Mouse (Mus musculus) adrenal gland, postnatal 14 days (tissue): ENCODE results near the gene Flcn. TPM values are rescaled to one million over a fixed set of nuclear protein-coding genes. Genes with fewer than 3 reads are reported as not detected.
A peak's percentile ranks its signal among the peaks of the same experiment; 100 is the strongest.

Source experiments
- DNase-seq: peaks from one replicate; pipeline ENCODE4 v3.0.0; 2021; ENCODE audit warnings: mixed read lengths
- total RNA-seq: library from RNA; stranded (reverse); gene quantifications from 2 replicates; pipeline ENCODE4 v1.2.3, GENCODE M21; 2021

The Flcn gene
- total RNA-seq, 1 experiment from 2014 or later, result 57.3 TPM

DNA sequence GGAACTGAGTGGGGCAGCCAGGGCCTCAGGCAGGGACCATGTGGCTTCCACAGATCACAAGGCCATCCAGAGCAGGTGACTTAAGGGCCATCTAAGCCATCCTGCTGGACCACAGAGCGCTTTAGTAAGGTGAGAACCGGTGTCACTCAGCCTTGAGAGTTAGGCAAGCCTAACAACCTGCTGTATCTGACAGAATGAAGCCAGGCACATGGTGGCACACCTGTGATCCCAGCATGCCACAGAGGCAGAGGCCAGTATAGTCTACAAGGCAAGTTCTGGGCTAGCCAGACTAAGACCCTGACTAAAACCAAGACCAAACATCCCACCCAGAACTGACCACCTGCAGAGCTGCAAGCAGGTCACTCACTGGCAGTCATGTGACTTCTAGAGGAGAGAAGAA is 4.2 kb downstream of the Flcn start:
- no peak for DNase-seq

DNA sequence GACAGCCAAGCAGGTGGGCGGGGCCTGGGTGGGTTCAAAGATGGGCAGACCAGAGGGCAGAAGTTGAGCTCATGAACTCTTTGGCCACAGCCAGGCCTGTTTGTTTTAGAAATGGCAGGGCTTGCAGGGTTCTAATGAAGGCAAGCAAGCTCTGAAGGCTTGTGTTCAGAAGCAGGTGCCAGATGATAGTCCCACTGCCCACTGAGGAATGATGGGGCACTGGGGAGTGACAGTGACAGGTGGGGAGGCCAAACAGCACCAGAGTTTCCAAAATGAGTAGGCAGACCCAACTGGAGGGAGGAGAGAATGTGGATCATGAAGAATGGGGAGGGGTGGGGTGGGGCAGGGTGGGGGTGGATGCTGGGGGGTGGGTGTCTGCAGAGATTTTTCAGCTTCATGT is 4.6 kb downstream of the Flcn start:
- DNase-seq, result no peak

DNA sequence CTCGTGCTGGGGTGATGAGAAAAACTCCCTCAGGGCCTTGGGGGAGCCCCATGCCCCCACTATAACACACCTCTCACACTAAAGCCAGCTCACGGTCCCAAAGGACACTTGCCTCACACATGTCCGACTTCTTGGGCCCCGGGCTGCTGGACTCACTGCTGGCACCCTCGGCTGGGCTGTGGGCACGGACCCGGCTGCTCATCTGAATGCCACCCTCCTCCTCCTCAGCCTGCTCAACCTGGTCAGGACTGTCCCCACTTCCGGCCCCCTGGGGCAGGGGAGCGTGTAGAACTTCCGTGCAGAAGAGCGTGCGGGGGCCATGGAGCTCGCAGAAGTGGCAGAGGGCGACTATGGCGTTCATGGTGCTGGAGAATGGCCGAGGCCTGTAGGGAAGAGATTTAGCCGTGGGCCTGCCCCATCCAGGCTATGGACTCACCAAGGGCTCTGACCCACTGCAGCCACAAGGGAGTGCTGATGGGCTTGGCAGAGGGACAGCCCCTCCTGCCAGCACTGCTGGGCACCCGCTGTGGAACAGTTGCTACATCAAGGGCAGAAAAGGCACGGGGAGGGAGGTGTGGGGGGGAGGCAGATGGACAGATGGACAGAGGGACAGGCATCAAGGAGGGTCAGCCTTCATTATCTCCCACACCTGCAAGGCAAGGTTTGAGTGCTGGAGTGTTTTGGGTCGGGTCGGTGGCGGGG is 5.3 kb downstream of the Flcn start:
- DNase-seq, result peak; percentile 80

DNA sequence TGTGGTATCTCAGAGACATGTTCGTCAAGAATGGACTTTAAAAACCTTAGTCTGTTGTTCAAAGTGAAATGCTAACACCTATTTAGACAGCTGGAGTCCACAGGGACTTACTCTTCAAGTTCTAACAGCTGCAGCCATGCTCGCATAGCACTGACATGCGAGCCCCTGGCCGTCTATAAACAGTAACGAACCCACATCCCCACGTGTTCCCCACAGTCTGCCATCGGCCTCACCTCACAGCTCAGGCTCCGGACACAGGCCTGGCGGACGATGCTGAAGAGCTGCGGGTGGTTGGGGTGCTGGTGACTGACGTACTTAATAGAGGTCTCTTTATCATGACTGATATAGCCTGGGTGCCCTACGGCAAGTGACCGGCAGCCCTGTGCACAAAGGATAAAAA is 6.3 kb downstream of the Flcn start:
- no peak for DNase-seq

DNA sequence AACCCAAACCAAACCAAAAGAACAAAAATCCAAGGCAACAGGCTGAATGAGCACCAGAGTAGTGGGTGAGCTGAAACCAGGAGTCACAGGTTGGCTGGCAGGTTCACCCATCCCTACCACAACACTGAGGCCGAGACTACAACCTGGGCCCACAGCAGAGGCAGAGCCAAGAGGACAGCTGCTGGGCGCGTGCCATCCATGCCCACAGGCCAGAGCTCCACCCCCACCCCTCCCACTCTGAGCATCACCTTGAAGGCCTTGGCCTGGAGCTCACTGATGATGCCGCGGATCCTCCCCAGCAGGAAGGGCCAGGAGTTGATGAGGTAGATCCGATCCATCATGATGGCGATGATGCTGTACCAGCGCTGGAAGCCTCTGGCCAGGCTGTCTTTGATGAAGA is 7.9 kb downstream of the Flcn start:
- DNase-seq, result no peak

DNA sequence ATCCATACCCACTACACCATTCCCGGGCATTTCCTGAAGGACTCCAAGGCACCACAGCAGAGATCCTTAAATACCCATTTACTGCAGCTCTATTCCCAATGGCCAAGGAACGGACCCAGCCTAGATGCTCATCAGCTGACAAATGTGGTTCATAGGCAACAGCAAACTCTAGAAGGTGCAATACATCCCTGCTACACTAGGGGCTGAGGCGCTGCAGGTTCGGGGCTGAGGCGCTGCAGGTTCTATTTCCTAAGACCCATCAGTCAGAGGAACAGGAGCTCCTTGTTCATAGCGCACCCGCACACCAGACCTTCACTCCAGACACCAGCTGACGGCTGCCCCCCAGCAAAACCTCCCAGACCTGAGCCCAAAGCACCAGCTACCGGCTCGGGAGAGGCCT is 9.4 kb downstream of the Flcn start:
- DNase-seq, result no peak

DNA sequence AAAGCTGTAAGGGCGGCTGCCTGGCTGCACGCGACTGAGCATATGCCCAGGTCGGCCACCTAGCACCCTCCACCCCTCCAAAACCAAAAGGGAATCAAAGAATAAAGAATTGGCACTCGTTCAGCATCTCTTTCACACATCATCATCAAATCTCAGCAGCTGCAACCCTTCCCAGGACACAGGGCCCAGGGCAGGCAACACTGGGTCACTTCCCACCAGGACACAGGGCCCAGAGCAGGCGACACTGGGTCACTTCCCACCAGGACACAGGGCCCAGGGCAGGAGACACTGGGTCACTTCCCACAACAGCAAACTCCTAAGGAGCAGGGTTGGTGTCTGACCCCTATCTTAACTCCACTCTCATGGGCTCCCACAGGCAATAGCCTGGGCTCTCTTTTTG is 16.4 kb downstream of the Flcn start:
- DNase-seq, result no peak

DNA sequence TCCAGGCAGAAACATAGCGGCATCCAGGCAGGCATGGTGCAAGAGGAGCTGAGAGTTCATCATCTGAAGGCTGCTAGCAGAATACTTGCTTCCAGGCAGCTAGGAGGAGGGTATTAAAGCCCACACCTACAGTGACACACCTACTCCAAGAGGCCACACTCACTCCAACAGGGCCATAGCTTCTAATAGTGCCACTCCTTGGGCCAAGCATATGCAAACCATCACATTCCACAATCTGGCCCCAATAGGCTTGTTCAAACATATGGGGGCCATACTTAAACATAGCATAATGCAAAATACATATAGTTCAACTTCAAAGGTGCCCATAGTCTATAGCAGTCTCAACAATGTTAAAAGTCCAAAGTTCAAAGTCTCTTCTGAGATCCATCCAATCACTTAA is 20.5 kb downstream of the Flcn start:
- no peak for DNase-seq

GRCm38 (mm10) chr11:59787199-59787781 is 22.5 kb downstream of the Flcn start, which contains the start of gene Pld6:
Gene Pld6 (minus strand): TSS chr11:59787645.
- peak; percentile 88 for DNase-seq

DNA sequence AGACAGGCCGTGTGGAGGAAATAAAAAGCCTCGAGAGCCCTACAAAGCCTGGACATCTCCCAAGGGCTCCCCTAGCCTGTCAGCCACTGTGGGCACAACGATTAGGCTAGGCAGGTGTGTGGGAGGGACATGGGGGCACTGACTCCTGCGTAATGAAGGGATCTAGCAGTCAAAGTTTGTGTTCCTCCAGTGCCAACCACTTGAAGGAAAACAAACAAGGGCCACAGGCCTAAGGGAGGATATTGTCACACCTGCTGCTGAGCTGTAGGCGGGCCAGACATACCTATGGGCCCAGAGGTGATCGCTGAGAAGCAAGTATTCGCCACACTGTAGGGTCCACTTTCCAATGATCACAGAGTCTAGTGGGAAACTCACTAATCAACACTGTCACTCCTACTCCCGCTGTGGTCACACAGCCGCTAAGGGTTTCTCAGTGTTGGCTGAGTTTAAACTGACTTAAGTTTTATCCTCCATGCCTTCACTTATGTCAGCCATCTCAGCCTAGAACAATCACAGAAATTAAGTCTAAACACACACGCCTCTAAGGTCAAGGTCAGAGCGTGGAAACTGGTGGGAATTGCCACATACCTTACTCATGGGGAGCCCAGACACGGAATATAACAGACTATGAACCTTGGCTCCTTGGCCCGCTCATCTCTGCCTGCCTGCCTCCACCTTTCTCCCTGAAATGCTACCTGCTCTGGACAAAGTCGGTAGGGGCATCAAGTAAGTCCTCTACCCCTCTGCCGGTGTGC is 23.2 kb downstream of the Flcn start:
- peak; percentile 47 for DNase-seq

GRCm38 (mm10) chr11:59783591-59783990 is 26.2 kb downstream of the Flcn start:
- DNase-seq, result no peak

DNA sequence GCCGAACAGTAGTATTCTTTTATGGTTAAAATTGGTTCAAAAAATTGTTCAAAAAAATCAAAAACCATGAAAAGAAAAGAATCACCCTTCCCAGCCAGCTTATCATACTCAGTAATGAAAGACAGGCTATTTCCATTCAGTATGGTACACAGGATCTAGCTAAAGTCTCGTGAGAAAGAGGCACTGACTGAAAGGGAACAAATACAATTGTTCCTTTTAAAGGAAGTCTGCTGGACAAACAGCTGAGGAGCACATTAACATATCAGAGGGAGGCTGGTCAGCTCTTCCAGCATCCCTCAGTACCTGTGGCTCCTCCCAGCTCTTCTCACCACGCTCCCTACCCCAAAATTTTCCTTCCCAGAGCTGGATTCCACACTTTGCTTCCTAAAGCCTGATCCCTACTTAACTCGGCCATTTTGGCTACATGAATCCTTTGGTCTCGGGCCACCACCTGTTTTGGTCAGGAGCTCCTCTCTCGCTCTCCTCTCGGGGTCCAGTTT is 27.7 kb downstream of the Flcn start:
- DNase-seq, result no peak

- no peak for DNase-seq
Measured at GRCm38 (mm10) chr11:59780241-59780640, 29.6 kb downstream of the Flcn start.

GRCm38 (mm10) chr11:59779406-59779805 is 30.4 kb downstream of the Flcn start:
- DNase-seq, result no peak

- DNase-seq, result no peak
Measured at GRCm38 (mm10) chr11:59778874-59779223, 31.0 kb downstream of the Flcn start.

GRCm38 (mm10) chr11:59778181-59778873 is 31.5 kb downstream of the Flcn start:
- peak; percentile 90 for DNase-seq

- no peak for DNase-seq
Measured at GRCm38 (mm10) chr11:59777259-59777658, 32.6 kb downstream of the Flcn start.

DNA sequence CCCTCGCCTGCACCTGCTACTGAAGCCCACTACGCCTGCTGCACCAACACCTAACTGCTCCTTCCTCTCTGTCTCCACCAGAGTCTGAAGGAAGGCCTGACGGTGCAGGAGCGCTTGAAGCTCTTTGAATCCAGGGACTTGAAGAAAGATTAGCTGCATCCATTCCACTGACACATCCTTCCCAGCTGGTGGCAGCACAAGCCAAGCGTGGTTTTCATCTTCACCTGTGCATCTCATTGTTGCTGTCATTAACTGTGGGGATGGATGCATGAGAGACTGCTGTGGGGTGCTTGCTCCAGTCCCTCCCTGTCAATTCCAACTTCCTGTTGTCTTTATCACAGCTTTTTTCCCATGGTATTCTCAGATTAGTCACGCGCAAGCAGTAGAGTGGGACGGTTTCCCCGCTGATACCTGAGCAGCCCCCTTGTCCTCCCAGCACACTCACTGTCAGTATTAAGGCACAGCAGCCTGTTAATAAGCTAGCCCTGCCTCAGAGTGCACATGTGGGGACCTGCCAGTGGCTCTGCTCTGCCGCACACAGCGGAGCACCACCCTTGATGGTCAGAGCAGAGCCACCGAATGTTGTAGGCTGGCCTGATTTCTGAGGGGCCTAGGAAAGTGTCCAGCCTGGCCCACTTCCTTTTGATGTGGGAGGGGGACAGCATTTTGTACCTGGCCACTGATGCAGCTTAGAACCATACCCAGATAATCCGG is 34.2 kb downstream of the Flcn start:
- no peak for DNase-seq

GRCm38 (mm10) chr11:59774522-59774921 is 35.3 kb downstream of the Flcn start:
- DNase-seq, result no peak

GRCm38 (mm10) chr11:59772902-59773301 is 36.9 kb downstream of the Flcn start:
- peak; percentile 36 for DNase-seq

DNA sequence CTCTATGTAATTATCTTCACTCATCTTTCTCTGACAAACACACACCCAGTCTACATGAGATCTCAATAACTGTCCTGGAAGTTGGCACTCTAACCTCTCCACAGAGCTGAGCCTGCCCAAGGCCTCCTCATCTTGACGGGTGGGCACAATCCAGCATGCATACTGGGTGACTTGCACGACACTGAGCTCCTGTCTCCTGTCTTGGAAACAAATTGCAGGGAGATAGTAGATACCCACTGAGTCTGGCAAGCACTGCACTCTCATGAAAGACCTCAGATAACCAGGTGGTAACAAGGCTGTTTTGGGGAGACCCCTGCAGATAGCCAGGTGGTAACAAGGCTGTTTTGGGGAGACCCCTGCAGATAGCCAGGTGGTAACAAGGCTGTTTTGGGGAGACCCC is 37.5 kb downstream of the Flcn start:
- no peak for DNase-seq

DNA sequence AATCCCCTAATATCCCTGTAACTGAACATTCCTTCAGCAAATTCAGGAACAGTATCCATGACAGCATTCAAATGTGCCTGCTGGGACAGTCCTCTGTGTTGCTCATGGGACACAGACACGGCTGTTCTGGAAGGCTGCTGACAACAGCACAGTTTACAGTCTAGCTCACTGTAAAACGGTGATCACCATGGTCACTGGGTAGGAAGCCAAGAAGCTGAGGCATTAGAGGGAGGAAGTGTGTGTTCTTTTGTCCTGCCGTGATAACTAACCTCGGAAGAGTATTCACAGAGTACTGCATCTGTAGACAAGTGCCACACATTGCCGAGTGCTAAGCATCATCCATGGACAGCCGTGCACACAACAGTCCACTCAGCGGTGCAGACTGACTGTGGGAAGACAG is 39.1 kb downstream of the Flcn start:
- no peak for DNase-seq
